Mouse (Mus musculus) liver, embryonic 16.5 days (tissue): ENCODE measurements around the gene Vps45. TPM values are rescaled to one million over a fixed set of nuclear protein-coding genes. Genes with fewer than 3 reads are reported as not detected.
"Not testable (repeated sequence)": the region's sequence is repeated elsewhere in the genome, so short reads cannot be mapped to it uniquely, and the experiment has no call there.

Experiments used
- ATAC-seq: fragments of 200-750 bp; cut with Nextera tagmentation; 2 replicates; pipeline ENCODE4 v1.8.0; 2017; ENCODE audit warnings: low read depth, mild to moderate bottlenecking, moderate number of reproducible peaks, moderate library complexity
- H3K27ac ChIP-seq: fragments of 300-500 bp; sonication (generic); 2 replicates; pipeline ENCODE4 v1.5.1; 2014; ENCODE audit warnings: mild to moderate bottlenecking, low read length
- H3K27me3 ChIP-seq: fragments of 300-500 bp; sonication (generic); 2 replicates; pipeline ENCODE4 v1.6.1; 2014; ENCODE audit warnings: low read depth, low read length, mixed read lengths; ENCODE audit not compliant: control insufficient read depth, insufficient read depth
- H3K36me3 ChIP-seq: fragments of 300-500 bp; sonication (generic); 2 replicates; pipeline ENCODE4 v1.6.1; 2014; ENCODE audit warnings: mild to moderate bottlenecking; ENCODE audit not compliant: control insufficient read depth, insufficient read depth
- H3K4me1 ChIP-seq: fragments of 300-500 bp; sonication (generic); 2 replicates; pipeline ENCODE4 v1.6.1; 2014; ENCODE audit warnings: low read depth, low read length, mixed read lengths; ENCODE audit not compliant: control insufficient read depth
- H3K4me2 ChIP-seq: fragments of 300-500 bp; sonication (generic); 2 replicates; pipeline ENCODE4 v1.6.1; 2014; ENCODE audit warnings: low read depth, low read length, mixed read lengths
- H3K4me3 ChIP-seq: fragments of 300-500 bp; sonication (generic); 2 replicates; pipeline ENCODE4 v1.5.1; 2014; ENCODE audit warnings: low read depth, mild to moderate bottlenecking, low read length
- H3K9ac ChIP-seq: fragments of 300-500 bp; sonication (generic); 2 replicates; pipeline ENCODE4 v1.6.1; 2014; ENCODE audit warnings: low read depth, low read length
- H3K9me3 ChIP-seq: fragments of 300-500 bp; sonication (generic); replicated peaks from 2 replicates; pipeline ENCODE4 v1.6.1; 2016; ENCODE audit warnings: low read length; ENCODE audit not compliant: control insufficient read depth
- WGBS: fragments of 180-500 bp; shearing (Covaris S2); extraction: QIAGEN DNeasy Blood & Tissue Kit; methylation state at CpG from one replicate; pipeline ENCODE4 v1.1.7; 2014; ENCODE audit not compliant: insufficient replicate concordance; 5-methylcytosine and 5-hydroxymethylcytosine counted together
- polyA plus RNA-seq: library from polyadenylated mRNA; unstranded; fragments of >200 nt; fragmentation: Nextera tagmentation; extraction: Ambion mirVana; gene quantifications from 2 replicates; pipeline ENCODE4 v1.2.1, GENCODE M21; 2015

Gene Vps45
- polyA plus RNA-seq, 1 experiment from 2014 or later, result 11.7 TPM

- Histone ChIP-seq H3K36me3 (no peaks in the 10 kb centered on the region), H3K4me1 (peaks cover 17% of the 10 kb centered on the region; the same call in 1 of the 2 replicates), H3K4me2 (no peak overlapping the region), H3K27me3 (peaks cover 4% of the 10 kb centered on the region; the same call in 1 of the 2 replicates), H3K27ac (no peak overlapping the region), H3K9me3 (no peaks in the 10 kb centered on the region), H3K4me3 (no peak overlapping the region), H3K9ac (no peak overlapping the region)
- 61% methylated on average over 4 of the region's 4 CpGs for WGBS
- no peak for ATAC-seq
These were observed 76.1 kb downstream of the Vps45 start for GRCm38 (mm10) chr3:95982129-95982528.

DNA sequence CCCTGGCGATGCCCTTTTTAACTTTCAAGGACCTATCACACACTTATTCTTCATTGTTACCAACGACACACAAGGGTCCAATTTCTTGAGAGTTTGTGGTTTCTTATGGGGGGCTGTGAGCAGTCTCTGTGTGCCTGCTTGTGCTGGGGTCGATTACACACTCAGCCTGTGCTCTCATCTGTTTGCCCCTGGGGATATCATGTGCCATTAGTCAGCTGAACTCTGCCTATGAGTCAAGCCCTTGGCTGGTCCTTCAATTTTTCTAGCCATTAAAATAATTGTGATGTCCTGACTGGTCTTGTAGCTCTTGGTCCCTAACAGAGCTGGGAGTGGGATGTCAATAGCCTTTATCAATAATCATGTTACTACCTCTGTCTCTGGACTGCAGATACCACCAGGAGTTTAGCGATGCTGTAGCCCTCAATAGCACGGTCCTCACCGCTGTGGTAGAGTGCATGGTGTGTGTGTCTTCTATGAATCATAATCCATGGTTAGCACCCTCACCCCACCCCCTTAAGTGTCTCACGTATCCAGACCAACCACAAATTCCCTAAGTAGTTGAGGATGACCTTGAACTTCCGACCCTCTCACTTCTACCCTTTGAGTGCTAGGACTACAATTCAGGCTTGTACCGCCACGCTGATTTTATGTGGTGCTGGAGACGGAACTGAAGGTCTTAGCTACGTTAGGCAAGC is 77.8 kb downstream of the Vps45 start:
- Histone ChIP-seq H3K9me3 (no peaks in the 10 kb centered on the region), H3K27ac (no peak overlapping the region), H3K4me3 (no peak overlapping the region), H3K27me3 (no peaks in the 10 kb centered on the region), H3K36me3 (no peaks in the 10 kb centered on the region), H3K4me2 (no peak overlapping the region), H3K9ac (no peak overlapping the region), H3K4me1 (peaks cover 2% of the 10 kb centered on the region; the same call in 1 of the 2 replicates)
- no peak for ATAC-seq
- 73% methylated on average over 12 of the region's 12 CpGs for WGBS

DNA sequence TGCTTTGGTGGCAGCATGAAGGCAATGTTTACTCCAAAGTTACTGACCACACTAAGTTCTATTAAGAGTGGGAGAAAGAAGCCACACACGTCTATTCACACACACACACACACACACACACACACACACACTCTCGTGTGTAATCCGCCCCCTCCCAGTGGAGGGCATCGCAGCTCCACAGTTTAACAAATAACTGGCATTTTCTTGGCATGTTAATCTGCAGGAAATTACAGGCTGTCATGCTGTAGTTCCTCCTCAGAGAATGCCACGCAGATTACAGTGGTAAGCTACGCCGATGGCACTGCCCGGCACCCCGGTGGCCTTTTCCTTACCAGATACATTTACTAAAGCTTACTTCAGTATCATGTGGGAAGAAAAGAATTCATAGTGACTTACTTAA is 80.0 kb downstream of the Vps45 start:
- Histone ChIP-seq H3K36me3 (no peaks in the 10 kb centered on the region), H3K27me3 (peaks cover 13% of the 10 kb centered on the region), H3K9me3 (no peaks in the 10 kb centered on the region), H3K4me2 (no peak overlapping the region), H3K4me1 (no peaks in the 10 kb centered on the region), H3K4me3 (no peak overlapping the region), H3K9ac (no peak overlapping the region), H3K27ac (no peak overlapping the region)
- WGBS, result 72% methylated on average over 9 of the region's 9 CpGs
- ATAC-seq, result no peak

DNA sequence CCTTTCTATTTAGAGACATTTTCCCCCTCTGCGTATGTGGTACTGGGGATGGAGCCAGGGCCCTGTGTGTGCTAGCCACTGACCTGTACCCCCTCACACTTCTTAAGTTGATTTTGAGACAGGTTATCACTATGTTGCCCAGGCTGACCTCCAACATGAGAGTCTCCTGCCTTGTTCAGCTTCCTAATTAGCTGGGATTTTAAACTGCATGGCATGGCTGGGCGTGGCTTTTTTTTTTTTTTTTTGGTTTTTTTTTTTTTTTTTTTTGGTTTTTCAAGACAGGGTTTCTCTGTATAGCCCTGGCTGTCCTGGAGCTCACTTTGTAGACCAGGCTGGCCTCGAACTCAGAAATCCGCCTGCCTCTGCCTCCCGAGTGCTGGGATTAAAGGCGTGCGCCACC is 80.7 kb downstream of the Vps45 start:
- H3K27ac ChIP-seq, H3K4me1 ChIP-seq, H3K9me3 ChIP-seq, ATAC-seq, H3K4me3 ChIP-seq, H3K9ac ChIP-seq, H3K36me3 ChIP-seq, H3K4me2 ChIP-seq: not testable (repeated sequence)
- H3K27me3 ChIP-seq, result peaks cover 20% of the 10 kb centered on the region
- WGBS, result 87% methylated on average over 6 of the region's 7 CpGs

- no peak overlapping the region for H3K4me3 ChIP-seq
- H3K9me3 ChIP-seq, result no peaks in the 10 kb centered on the region
- peaks cover 25% of the 10 kb centered on the region for H3K27me3 ChIP-seq
- 42% methylated on average over 3 of the region's 3 CpGs for WGBS
- no peak for ATAC-seq
- H3K36me3 ChIP-seq, result no peaks in the 10 kb centered on the region
- no peak overlapping the region for H3K27ac ChIP-seq
- no peaks in the 10 kb centered on the region for H3K4me1 ChIP-seq
- no peak overlapping the region for H3K9ac ChIP-seq
- H3K4me2 ChIP-seq, result no peak overlapping the region
These were observed 81.2 kb downstream of the Vps45 start for GRCm38 (mm10) chr3:95977079-95977478.

- Histone ChIP-seq H3K4me1 (no peaks in the 10 kb centered on the region), H3K36me3 (no peaks in the 10 kb centered on the region), H3K9ac (no peak overlapping the region), H3K27me3 (peaks cover 26% of the 10 kb centered on the region), H3K4me2 (peak overlapping the region; percentile 1; the same call in 1 of the 2 replicates), H3K9me3 (no peaks in the 10 kb centered on the region), H3K4me3 (peak overlapping the region; percentile 22; the same call in 1 of the 2 replicates), H3K27ac (peak overlapping the region; percentile 32; the same call in 1 of the 2 replicates)
- no peak for ATAC-seq
- WGBS, result 4% methylated on average over 34 of the region's 34 CpGs
These were observed 85.2 kb downstream of the Vps45 start for GRCm38 (mm10) chr3:95972873-95973634.

DNA sequence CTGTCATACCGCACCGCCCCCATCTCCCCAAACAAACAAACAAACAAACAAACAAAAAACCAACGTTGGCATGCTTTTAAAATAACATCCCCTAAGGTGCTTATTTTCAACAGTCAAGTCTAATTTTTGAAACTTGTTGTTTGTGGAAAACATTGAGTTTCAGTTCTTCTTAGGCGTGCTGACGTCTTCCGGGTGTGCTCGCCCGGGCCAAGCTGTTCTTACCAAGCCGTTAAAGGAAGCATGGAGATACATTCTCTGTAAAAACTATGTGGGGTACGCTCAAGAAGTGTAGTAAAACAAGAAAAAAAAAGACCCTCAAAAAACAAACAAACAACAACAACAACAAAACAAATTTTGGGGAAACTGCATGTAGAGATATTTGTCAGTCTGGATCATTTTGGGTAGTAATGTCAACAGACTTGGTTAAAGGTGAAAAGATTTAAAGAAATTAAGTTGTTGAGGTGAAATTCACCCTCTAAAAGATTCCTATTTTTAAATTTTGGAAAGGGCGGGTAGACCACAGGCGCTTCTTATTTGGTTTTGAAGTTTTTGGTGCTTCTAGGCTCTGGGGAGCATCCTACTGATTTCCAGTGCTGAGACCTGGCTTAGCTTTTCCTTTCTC is 85.9 kb downstream of the Vps45 start:
- Histone ChIP-seq H3K27ac (peak overlapping the region; percentile 32; the same call in 1 of the 2 replicates), H3K27me3 (peaks cover 26% of the 10 kb centered on the region), H3K4me2 (0 out of 2 replicates have a peak overlapping the region, but pooled peaks have one; percentile 1), H3K4me1 (no peaks in the 10 kb centered on the region), H3K9ac (no peak overlapping the region), H3K9me3 (no peaks in the 10 kb centered on the region), H3K36me3 (no peaks in the 10 kb centered on the region), H3K4me3 (peak overlapping the region; percentile 22; the same call in 1 of the 2 replicates)
- WGBS, result 59% methylated on average over 12 of the region's 12 CpGs
- no peak for ATAC-seq

DNA sequence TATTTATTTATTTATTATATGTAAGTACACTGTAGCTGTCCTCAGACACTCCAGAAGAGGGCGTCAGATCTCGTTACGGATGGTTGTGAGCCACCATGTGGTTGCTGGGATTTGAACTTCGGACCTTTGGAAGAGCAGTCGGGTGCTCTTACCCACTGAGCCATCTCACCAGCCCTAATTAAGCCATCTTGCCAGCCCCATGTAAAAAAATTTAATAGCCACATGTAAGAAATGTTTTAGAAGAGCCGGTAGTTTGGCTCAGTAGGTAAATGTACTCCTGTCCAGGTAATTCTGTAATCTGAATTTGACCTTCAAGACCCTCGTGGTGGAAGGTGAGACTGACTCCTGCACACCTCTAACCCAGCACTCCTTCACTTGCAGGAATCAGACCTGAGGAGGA is 87.6 kb downstream of the Vps45 start:
- H3K27me3 ChIP-seq, result peaks cover 26% of the 10 kb centered on the region
- H3K4me1 ChIP-seq, H3K9me3 ChIP-seq, H3K9ac ChIP-seq, H3K4me3 ChIP-seq, ATAC-seq, H3K27ac ChIP-seq, H3K36me3 ChIP-seq, H3K4me2 ChIP-seq: not testable (repeated sequence)
- WGBS, result 46% methylated on average over 6 of the region's 7 CpGs
